Mouse (Mus musculus): ENCODE results near the gene Zfp423.
A peak's percentile ranks its signal among the peaks of the same experiment; 100 is the strongest.

The Zfp423 gene

DNA sequence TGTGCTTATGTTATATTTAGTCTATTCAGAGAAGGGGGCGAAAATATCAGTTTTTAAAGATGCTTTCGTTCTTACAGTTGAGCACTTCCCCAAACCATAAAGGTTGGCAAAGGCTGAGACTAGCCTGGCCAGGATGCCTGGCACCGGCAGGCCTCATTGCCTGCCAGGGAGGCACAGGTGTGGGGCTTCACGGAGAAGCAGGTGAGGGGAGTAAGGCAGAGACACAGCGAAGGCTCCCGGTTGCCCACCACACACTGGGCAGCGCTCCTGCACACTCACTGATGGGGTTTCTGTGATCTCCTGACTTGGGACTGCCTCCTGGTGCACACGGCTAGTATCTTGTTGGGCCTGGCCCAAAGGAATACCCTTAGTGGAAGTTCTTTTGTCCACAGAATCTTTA, 294.1 kb downstream of the Zfp423 start:
- no peak for DNase-seq (ENCODE audit: low read depth, low spot score)

DNA sequence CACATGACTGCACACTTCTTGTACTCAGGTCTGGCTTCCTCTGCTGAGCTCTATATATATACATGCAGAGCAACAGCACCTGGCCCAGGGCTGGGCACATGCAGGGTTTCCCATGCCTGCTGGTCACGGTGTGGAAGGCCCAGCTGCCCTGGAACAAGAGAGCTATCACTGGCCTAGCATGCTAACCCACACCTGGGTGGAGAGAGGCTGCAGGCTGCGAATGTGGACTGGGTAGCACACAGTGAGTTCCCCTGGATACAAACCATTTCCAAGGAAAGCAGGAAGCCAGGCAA, 295.2 kb downstream of the Zfp423 start:
- DNase-seq (ENCODE audit: low read depth, low spot score), result no peak

DNA sequence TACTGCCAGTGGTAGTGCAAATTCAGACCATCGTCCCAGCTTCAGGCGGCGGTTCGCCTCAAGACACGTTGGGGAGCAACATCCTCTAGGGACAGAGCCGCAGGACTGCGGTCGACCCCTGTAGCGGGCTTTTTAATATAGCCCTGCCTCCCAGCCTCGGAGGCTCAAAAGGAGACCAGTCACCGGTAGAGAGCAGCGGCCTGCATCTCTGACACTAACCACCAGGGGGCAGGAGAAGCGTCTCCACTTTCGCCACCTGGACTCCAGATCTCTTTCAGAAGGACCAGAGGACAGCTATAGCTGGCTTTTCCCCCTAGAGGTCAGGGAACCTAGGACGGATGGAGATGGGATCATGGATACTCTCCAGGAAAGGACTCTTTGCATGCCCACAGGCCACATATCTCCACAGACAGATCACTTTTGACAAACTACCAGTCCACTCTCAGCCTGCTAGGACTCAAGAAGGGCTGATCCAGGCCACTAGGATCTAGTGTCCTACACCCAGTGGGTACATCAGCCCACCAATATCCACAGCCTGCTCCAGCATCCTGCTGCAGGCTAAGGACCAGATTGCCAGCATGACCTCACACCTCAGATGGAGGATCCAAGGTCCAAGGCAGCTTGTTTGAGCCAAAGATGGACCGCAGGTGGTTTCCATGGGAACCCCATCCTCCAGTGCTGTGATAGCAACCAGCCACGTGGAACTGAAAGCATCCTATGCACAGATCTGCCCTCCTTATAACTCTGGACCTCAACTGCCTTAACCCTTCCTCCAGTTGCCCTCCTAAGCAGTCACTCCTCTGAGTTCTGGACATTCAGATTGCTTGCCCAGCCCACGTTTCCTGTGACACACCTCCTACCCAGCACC, 295.8 kb downstream of the Zfp423 start:
- DNase-seq (ENCODE audit: low read depth, low spot score), result peak; percentile 90

GRCm38 (mm10) chr8:87662811-87663341, 296.5 kb downstream of the Zfp423 start:
- DNase-seq (ENCODE audit: low read depth, low spot score), result peak; percentile 69

- DNase-seq (ENCODE audit: low read depth, low spot score), result no peak
Measured at GRCm38 (mm10) chr8:87662307-87662771, 297.1 kb downstream of the Zfp423 start.

DNA sequence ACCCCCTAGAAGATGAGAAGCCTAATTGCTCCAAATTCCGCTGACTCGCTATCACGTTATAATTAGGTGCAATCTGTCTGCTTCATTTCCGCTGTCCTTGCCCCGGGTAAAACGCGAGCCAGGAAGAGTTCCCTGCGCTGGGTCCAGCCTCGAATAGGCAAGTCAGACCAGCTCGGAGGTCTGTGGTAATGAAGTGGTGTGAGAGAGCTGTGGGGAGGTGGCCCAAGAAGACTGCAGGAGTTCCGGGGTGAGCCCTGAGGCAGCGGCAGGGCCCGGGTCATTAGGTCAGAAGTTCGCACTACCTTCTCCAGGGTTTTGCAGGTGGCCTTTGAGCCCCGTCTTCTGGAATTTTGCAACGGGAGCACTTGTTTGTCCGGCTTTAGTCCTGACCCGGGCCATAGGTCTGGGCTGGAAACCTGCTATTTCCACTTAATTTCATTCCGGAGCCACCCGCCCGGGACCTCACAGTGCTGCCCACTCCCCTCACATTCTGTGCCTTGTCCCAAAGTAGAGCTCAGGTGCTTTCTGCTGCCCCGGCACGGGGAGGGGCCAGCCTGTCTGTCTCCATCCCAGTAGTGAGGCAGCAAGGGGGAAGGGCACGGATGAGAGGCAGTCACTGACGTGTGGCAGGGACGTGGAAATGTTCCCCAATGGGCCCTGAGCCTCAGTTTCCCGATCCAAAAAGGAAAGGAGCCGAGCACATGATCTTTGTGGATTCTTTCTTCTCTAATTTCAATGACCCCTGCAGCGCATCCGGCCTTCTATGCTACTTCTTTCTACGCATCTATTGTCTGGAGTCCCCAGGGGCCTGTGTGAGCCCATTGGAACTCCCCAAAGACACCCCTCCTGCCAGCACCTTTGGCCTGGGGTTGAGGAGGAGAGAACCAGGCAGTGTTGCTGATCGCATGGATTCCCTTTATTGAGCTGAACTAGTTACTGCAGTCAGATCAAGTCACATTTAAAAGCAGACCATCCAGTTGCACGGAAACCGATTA, 298.2 kb downstream of the Zfp423 start:
- DNase-seq (ENCODE audit: low read depth, low spot score), result peak; percentile 18

DNA sequence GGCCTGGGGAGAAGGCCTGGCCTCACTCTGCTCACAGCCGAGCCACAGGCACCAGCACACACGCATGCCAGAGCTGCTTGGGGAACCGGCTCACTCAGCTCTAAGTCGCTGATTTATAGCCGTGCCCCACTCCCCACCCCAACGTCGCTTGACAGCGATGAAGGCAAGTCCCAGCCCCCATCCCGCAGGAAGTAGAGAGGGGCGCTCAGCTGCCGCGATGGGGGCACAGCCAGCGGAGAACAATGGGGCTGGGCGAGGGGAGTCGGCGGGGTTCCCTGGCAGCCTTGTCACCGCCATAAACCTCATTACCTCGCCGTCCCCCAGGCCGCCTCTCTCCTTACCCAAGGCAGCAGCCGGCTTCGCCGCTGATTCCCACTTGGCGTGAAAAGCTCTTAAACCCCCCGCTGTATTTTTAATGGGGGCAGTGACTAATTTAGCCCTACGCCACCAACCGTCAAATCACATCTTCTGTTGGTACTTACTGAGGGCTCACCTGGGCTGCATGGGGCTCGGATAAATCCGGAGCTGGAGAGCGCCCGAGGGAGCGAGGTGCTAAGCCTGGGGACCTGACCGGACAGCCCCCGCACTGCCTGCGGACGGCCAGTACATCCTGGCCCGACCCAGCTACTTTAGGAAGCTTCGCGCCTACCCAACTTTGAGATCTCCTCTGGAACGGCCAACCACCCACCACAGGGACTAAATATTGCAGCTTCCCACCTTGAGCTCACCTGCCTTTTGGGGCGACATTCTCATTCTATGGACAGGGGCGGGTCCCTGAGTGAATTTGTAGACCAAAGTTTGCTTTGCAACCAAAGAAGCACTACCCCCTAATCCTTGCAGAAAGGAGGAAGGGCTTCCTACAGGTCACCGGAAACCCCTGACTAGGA, 299.1 kb downstream of the Zfp423 start:
- no peak for DNase-seq (ENCODE audit: low read depth, low spot score)

DNA sequence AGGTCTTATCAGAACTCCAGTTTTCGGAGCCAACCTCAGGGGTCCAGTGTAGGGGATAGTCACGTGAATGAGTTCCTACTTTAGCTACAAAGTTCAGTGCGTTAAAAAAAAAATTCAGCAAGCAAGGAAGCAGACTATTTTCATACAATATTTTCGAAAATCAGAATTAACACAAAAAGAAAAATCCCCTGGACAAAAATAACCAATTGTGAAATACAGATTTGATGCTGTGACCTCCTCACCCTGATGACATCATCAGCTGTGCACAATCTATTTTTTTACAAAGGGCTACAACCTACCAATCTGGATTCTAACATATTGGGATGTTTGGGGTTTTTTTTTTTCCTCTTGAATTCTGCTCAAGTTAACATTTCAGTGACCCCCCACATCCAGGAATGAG, 301.9 kb downstream of the Zfp423 start:
- no peak for DNase-seq (ENCODE audit: low read depth, low spot score)

- DNase-seq (ENCODE audit: low read depth, low spot score), result peak; percentile 68
Measured at GRCm38 (mm10) chr8:87656484-87657230, 302.7 kb downstream of the Zfp423 start.

GRCm38 (mm10) chr8:87655946-87656345, 303.4 kb downstream of the Zfp423 start:
- no peak for DNase-seq (ENCODE audit: low read depth, low spot score)

- peak; percentile 43 for DNase-seq (ENCODE audit: low read depth, low spot score)
Measured at GRCm38 (mm10) chr8:87647781-87648180, 311.6 kb downstream of the Zfp423 start.

- DNase-seq (ENCODE audit: low read depth, low spot score), result no peak
Measured at GRCm38 (mm10) chr8:87645829-87646483, 313.4 kb downstream of the Zfp423 start.

DNA sequence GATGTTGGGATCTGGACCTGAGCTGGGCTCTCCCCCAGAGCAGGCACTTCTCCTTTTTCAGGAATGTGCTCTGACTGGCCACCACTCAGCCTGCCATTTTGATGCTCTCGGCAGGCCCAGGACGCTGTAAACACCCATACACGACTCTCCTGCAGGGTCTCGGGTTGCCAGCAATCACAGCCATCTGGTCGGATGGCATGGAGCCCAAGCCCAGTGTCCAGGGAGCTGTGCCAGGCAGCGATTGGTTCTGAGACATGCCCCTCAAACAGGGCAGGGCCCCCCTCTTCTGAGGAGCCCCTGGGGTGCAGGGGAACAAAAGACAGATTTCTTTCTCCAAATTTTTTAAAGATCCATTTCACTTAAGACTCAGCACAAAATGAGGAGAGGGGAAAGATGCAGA, 314.0 kb downstream of the Zfp423 start:
- peak; percentile 64 for DNase-seq (ENCODE audit: low read depth, low spot score)

- DNase-seq (ENCODE audit: low read depth, low spot score), result peak; percentile 68
Measured at GRCm38 (mm10) chr8:87640930-87641329, 318.5 kb downstream of the Zfp423 start.

DNA sequence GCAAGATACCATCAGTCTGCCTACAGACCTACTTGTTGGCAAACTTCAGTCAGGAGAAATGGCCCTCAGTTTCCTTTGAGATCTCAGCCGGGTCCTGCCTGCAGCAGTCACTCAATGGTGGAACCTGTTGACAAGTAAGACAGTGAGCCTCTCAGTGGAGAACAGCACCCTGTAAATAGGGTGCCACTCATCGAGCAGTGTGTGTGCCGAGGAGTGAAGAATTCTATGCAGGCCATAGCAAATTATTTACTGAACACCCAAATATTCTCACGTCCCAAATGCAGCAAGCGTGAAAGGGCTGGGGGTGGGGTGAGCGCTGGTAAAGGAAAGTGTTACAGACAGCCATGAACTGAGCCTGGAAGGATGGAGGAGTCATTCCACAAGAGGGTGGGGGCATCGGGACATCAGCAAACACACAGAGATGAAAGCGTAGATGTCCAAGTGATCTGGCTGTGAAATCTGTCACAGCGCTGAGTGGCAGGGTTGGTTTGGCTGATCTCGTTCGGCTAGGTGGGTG, 323.1 kb downstream of the Zfp423 start:
- DNase-seq (ENCODE audit: low read depth, low spot score), result no peak

DNA sequence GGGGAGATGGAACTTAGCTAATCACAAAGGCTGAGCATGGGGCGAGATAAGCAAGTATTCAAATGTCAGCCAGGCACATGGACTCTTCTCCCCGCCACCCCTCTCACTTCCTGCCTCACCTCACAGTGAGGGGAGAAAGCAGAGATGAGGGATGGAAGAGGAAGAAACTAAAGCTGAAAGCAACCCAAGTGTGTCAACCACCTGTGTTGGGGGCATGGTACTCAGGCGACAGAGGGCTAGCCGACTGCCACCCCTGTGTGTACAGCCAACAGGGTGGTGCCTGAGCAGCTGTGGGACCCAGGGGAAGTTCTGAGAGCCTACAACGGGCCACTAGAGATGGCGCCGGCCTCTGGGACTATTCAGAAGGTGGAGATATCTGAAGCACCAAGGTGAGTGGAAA, 327.6 kb downstream of the Zfp423 start:
- DNase-seq (ENCODE audit: low read depth, low spot score), result no peak

DNA sequence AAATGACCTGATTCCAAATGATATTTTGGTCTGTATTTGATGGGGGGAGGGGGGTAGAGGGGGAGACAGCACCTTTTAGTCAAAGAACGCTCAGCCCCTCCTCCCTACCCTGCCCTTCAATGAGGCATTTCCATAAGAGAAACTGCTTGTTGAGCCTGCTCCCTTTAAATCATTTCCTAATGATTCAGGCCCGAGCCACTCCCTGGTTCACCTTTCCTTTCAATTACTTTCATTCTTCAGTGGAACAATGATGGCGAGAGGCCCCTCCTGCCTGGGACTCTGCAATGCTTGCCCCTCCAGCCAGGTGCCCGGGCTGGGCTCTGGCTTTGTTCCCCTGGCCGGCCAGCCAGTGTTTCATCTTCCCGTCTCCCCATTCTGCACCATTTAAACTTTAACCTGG, 329.7 kb downstream of the Zfp423 start:
- DNase-seq (ENCODE audit: low read depth, low spot score), result no peak

DNA sequence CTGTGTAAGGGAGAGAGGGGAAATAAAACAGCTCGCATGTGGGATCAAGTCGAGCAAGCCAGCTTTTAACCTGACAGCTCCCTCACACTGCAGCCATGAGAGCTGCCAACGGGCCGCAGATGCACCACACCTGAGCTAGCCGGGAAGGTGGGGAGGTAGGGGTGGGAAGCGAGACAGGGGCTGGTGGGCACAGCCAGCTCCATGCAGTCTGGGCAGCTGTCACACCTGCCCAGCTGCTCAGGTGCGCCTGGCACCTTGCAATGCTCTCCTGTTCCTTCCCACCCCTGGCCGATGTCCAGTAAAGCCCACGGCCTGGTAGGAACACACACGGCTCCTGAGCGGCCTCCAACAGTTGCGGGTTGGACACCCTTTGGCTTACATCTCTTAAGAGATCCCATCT, 338.2 kb downstream of the Zfp423 start:
- DNase-seq (ENCODE audit: low read depth, low spot score), result no peak

- peak; percentile 88 for DNase-seq (ENCODE audit: low read depth, low spot score)
Measured at GRCm38 (mm10) chr8:87620225-87620624, 339.2 kb downstream of the Zfp423 start.

GRCm38 (mm10) chr8:87619529-87619928, 339.9 kb downstream of the Zfp423 start:
- DNase-seq (ENCODE audit: low read depth, low spot score), result no peak
